Mouse (Mus musculus): ENCODE measurements around the gene Sox5. TPM values are rescaled to one million over a fixed set of nuclear protein-coding genes. Genes with fewer than 3 reads are reported as not detected.

Sox5 gene
- polyA plus RNA-seq, 1 experiment from 2014 or later, result 49.3 TPM

GRCm38 (mm10) chr6:144387539-144388255 lies 394.1 kb downstream of the Sox5 start:
- Histone ChIP-seq H3K9me3 (no peaks in the 10 kb centered on the region), H3K4me3 (peak overlapping the region; percentile 13; the same call in 1 of the 2 replicates), H3K36me3 (replicated peaks) (no peaks in the 10 kb centered on the region), H3K9ac (no peak overlapping the region), H3K27ac (no peak overlapping the region), H3K4me2 (peak overlapping the region; percentile 41), H3K4me1 (peaks cover 6% of the 10 kb centered on the region; the same call in 1 of the 2 replicates), H3K27me3 (replicated peaks) (no peaks in the 10 kb centered on the region; the same call in 1 of the 2 replicates)
- WGBS, result 30% methylated on average over 17 of the region's 17 CpGs
- peak; percentile 60; the same call in 1 of the 2 replicates for ATAC-seq (replicated peaks)

DNA sequence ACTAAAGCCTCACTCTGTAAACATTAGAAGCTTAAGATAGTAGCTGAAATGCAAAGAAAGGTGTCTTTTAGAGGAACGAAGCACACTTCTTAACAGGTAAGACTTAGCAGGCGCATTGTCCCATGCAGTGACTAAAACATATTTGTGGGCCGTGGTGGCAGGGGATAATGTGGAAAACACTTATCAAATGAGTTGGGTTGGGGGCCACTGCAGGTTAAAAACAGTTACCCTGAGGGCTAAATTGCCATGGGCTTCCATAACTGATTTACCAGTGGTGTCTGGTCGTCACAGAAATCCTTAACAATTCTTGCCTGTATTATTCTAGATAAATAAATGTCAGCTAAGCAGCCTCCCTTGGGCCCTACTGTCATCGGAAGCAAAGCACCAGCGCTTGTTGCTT lies 401.1 kb downstream of the Sox5 start:
- 77% methylated on average over 6 of the region's 6 CpGs for WGBS
- Histone ChIP-seq H3K4me2 (no peak overlapping the region), H3K36me3 (replicated peaks) (no peaks in the 10 kb centered on the region), H3K9ac (no peak overlapping the region), H3K4me1 (no peaks in the 10 kb centered on the region), H3K27me3 (replicated peaks) (no peaks in the 10 kb centered on the region; the same call in 1 of the 2 replicates), H3K27ac (no peak overlapping the region), H3K4me3 (no peak overlapping the region), H3K9me3 (no peaks in the 10 kb centered on the region)
- no peak for ATAC-seq (replicated peaks)

DNA sequence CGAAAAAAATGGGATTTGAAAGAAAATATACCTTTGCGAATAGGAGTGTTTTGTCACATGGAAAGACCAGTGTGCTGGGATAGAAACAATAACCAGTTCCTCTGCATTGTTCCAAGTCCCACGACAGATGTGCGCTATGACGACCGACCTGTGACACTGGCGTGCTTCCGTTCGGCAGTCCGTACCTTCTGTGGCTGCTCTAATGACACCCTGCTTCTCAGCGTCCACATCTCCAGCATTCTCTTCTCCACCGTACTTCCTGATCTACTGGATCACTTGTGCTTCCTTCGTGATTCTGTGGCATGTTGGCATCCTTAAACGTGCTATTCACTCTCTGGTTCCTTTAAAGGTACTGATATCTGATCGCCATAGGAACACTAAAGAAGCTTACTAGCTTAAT lies 401.6 kb downstream of the Sox5 start:
- WGBS, result 71% methylated on average over 15 of the region's 15 CpGs
- Histone ChIP-seq H3K4me1 (no peaks in the 10 kb centered on the region), H3K36me3 (replicated peaks) (no peaks in the 10 kb centered on the region), H3K9ac (no peak overlapping the region), H3K27me3 (replicated peaks) (no peaks in the 10 kb centered on the region; the same call in 1 of the 2 replicates), H3K4me2 (no peak overlapping the region), H3K27ac (no peak overlapping the region), H3K9me3 (no peaks in the 10 kb centered on the region), H3K4me3 (no peak overlapping the region)
- no peak for ATAC-seq (replicated peaks)

GRCm38 (mm10) chr6:144374810-144375209 lies 407.0 kb downstream of the Sox5 start:
- whole genome bisulfite sequencing, result 88% methylated on average over 11 of the region's 11 CpGs
- H3K27me3 ChIP-seq (replicated peaks), result no peaks in the 10 kb centered on the region
- H3K36me3 ChIP-seq (replicated peaks), result no peaks in the 10 kb centered on the region
- H3K4me3 ChIP-seq, result no peak overlapping the region
- H3K9me3 ChIP-seq, result no peaks in the 10 kb centered on the region
- H3K4me1 ChIP-seq, result no peaks in the 10 kb centered on the region
- no peak overlapping the region for H3K9ac ChIP-seq
- no peak for ATAC-seq (replicated peaks)
- no peak overlapping the region for H3K27ac ChIP-seq
- no peak overlapping the region for H3K4me2 ChIP-seq

DNA sequence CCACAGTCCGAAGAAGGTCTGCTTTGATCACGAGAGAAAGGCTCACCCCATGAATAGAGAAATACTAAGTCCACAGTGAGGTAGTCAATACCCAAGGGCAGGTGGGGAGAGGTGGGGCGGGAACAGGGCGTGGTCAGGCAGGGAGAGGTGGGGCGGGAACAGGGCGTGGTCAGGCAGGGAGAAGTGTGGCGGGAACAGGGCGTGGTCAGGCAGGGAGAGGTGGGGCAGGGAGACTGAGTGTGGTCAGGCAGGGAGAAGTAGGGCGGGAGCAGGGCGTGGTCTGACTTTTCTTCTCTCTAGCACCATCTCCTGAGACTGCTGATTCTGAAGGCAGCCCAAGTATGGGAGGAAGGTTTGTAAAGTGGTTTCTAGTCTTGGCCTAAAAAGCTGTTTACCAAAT lies 411.1 kb downstream of the Sox5 start:
- ATAC-seq (replicated peaks), result no peak
- H3K4me2 ChIP-seq, result no peak overlapping the region

GRCm38 (mm10) chr6:144367626-144368077 lies 414.1 kb downstream of the Sox5 start:
- WGBS, result 57% methylated on average over 11 of the region's 11 CpGs
- peak; percentile 75 for ATAC-seq (replicated peaks)

More for the DNA sequence above, 411.1 kb downstream of the Sox5 start:
- Histone ChIP-seq H3K4me1 (0 out of 2 replicates have a peak, but pooled peaks cover 3% of the 10 kb centered on the region), H3K27ac (no peak overlapping the region), H3K27me3 (replicated peaks) (no peaks in the 10 kb centered on the region), H3K9ac (no peak overlapping the region), H3K4me3 (no peak overlapping the region), H3K36me3 (replicated peaks) (no peaks in the 10 kb centered on the region), H3K9me3 (no peaks in the 10 kb centered on the region)
- 52% methylated on average over 10 of the region's 10 CpGs for WGBS

GRCm38 (mm10) chr6:144361267-144362038 lies 420.3 kb downstream of the Sox5 start:
- H3K9me3 ChIP-seq, result no peaks in the 10 kb centered on the region
- peaks cover 7% of the 10 kb centered on the region; the same call in 1 of the 2 replicates for H3K4me1 ChIP-seq
- no peak overlapping the region for H3K9ac ChIP-seq
- H3K27me3 ChIP-seq (replicated peaks), result no peaks in the 10 kb centered on the region; the same call in 1 of the 2 replicates
- H3K36me3 ChIP-seq (replicated peaks), result no peaks in the 10 kb centered on the region
- no peak overlapping the region for H3K4me2 ChIP-seq
- no peak for ATAC-seq (replicated peaks)
- H3K27ac ChIP-seq, result no peak overlapping the region
- 16% methylated on average over 5 of the region's 5 CpGs for WGBS
- H3K4me3 ChIP-seq, result no peak overlapping the region

More at GRCm38 (mm10) chr6:144367626-144368077, 414.1 kb downstream of the Sox5 start:
- Histone ChIP-seq H3K9me3 (no peaks in the 10 kb centered on the region), H3K27ac (no peak overlapping the region), H3K4me1 (0 out of 2 replicates have a peak, but pooled peaks cover 3% of the 10 kb centered on the region), H3K27me3 (replicated peaks) (no peaks in the 10 kb centered on the region; the same call in 1 of the 2 replicates), H3K4me2 (no peak overlapping the region), H3K4me3 (no peak overlapping the region), H3K9ac (no peak overlapping the region), H3K36me3 (replicated peaks) (no peaks in the 10 kb centered on the region)

DNA sequence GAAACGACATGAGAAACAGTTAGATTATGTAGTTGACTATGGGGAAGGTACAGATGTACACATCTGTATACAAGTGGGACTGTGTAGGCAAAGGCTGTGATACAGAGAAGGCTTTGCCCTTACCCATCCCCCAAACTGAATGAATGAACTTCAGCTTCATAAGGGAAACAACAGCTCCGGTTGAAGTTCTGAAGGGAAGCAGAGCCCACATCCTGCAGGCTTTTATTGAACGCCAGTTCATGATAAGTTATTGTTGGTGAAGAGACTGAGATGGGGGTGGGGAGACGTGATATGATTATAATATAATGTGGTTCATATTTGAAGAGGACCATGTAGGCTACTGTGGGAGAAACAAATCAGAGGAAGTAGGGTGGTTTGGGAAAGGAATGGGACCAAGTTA lies 424.7 kb downstream of the Sox5 start:
- Histone ChIP-seq H3K27me3 (replicated peaks) (no peaks in the 10 kb centered on the region), H3K4me3 (no peak overlapping the region), H3K4me2 (no peak overlapping the region), H3K9ac (no peak overlapping the region), H3K9me3 (no peaks in the 10 kb centered on the region), H3K36me3 (replicated peaks) (no peaks in the 10 kb centered on the region), H3K4me1 (peaks cover 7% of the 10 kb centered on the region; the same call in 1 of the 2 replicates), H3K27ac (no peak overlapping the region)
- no peak for ATAC-seq (replicated peaks)
- WGBS, result 93% methylated on average over 4 of the region's 4 CpGs

DNA sequence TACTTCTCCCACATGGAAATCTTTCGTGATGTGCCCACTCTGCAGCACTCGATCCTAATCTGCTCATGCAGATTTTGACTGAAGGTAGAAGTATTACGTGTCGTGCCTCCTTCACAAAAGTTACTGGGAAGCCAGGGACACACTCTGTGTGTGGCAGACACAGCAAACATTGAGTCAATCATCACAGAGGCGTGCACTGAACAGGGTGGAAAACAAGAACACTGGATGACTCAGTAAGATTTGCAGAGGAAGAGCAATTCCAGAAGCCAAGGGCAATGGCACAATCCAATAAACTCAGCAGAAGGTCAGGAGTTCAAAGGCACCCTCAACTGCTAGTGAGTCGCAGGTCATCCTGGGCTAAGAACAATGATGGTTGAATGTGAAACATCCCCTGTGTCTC lies 430.7 kb downstream of the Sox5 start:
- Histone ChIP-seq H3K4me2 (no peak overlapping the region), H3K27ac (no peak overlapping the region), H3K36me3 (replicated peaks) (no peaks in the 10 kb centered on the region), H3K4me1 (no peaks in the 10 kb centered on the region), H3K27me3 (replicated peaks) (no peaks in the 10 kb centered on the region), H3K9ac (no peak overlapping the region), H3K4me3 (no peak overlapping the region), H3K9me3 (no peaks in the 10 kb centered on the region)
- 90% methylated on average over 6 of the region's 6 CpGs for WGBS
- no peak for ATAC-seq (replicated peaks)

DNA sequence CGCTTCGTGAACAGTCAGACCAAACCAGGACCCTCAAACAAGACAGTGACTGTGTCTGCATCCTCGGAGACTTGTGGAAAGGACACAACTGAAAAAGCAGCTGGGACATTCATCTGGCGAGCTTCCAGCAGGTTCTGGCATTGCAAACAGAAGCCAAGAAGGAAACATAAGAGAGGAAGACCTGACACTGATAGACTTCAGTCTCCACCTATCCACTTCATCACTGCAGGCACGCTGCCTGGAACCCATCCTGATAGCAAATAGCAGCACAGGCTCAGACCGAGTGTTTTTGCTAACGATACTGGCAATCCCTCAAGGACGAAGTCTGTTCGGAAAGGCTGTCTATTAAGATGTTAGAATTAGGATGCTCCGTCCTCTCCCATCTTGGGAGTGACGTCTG lies 438.4 kb downstream of the Sox5 start:
- Histone ChIP-seq H3K27ac (no peak overlapping the region), H3K36me3 (replicated peaks) (no peaks in the 10 kb centered on the region), H3K4me3 (no peak overlapping the region), H3K9ac (no peak overlapping the region), H3K4me2 (no peak overlapping the region), H3K4me1 (no peaks in the 10 kb centered on the region), H3K9me3 (no peaks in the 10 kb centered on the region), H3K27me3 (replicated peaks) (no peaks in the 10 kb centered on the region)
- WGBS, result 62% methylated on average over 11 of the region's 11 CpGs
- 0 out of 2 replicates have a peak, but pooled peaks have one; percentile 39 for ATAC-seq (replicated peaks)

- H3K27me3 ChIP-seq (replicated peaks), result no peaks in the 10 kb centered on the region; the same call in none of the 2 replicates
- H3K4me2 ChIP-seq, result no peak overlapping the region
- H3K36me3 ChIP-seq (replicated peaks), result no peaks in the 10 kb centered on the region
- over 99% methylated on average over 3 of the region's 3 CpGs for WGBS
- H3K4me1 ChIP-seq, result peaks cover 10% of the 10 kb centered on the region
- H3K9me3 ChIP-seq, result no peaks in the 10 kb centered on the region
- H3K4me3 ChIP-seq, result no peak overlapping the region
- no peak for ATAC-seq (replicated peaks)
- H3K9ac ChIP-seq, result no peak overlapping the region
- H3K27ac ChIP-seq, result no peak overlapping the region
These were observed 442.2 kb downstream of the Sox5 start for GRCm38 (mm10) chr6:144339554-144339953.

DNA sequence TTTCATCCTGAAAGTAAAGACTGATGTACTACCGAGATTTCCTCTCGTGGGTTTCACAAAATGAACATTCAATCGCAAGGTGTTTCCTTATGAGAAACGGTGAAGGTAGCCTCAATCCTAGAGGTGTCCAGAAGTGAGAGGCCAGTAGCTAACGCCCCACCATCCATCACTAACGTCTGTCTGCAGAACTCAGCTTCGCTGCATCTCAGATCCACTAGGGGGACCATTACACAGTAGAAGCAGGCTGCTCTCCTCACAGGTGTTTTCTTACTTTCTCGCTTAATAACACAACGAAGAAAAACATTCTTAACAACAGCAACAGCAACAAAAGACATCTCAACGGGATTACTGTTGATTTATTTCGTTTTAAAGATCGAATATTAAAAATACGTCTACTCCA lies 442.8 kb downstream of the Sox5 start:
- Histone ChIP-seq H3K36me3 (replicated peaks) (no peaks in the 10 kb centered on the region), H3K4me1 (peaks cover 10% of the 10 kb centered on the region), H3K27ac (no peak overlapping the region), H3K4me2 (no peak overlapping the region), H3K27me3 (replicated peaks) (no peaks in the 10 kb centered on the region; the same call in none of the 2 replicates), H3K9ac (no peak overlapping the region), H3K9me3 (no peaks in the 10 kb centered on the region), H3K4me3 (no peak overlapping the region)
- no peak for ATAC-seq (replicated peaks)
- 69% methylated on average over 13 of the region's 13 CpGs for WGBS
